Mouse (Mus musculus): ENCODE data around the gene Plcd1. TPM values are rescaled to one million over a fixed set of nuclear protein-coding genes. Genes with fewer than 3 reads are reported as not detected.

Plcd1 gene
- total RNA-seq, 2 experiments from 2014 or later: 11.5 to 12.1 TPM

DNA sequence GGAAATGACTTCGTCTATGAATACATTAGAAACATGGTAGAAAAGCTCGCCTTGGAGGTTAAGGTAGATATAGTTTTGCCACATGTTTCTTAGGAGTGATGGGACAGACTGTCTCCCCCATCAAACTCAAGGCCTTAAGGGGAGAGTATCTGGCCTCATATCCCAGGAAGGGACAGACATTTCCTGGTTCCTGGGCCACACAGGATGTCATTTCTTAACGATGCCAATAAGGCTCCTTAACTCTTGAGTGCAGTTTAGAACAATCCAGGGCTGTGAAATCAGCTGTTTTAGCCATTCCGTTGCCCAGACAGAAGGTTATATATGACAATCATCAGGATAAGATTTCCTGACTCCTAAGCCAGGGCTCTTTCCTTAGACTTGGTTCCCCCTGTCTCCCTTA is 62.3 kb downstream of the Plcd1 start:
- intact Hi-C loops (cut with DNase I): no loop called here
- no peak for DNase-seq (ENCODE audit: low spot score in 2 of 2)

DNA sequence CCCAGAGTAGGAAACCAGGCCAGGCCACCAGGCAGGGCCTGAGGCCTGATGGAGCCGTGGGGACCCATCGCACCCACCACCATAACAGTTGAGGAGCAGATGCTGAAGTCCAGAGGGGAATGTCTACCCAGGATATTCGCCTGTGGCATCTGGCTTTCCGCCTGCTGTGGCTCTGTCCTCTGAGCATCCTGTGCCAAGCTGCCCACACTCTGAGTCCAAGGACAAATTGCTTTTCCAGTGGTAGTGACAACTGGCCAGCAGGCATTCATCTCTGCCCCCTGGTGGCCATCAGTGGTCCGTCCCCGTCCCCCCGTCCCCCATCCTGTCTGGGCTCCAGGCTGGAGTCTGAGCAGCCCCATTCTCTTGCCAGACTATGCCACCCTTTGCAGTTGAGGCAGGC is 63.7 kb downstream of the Plcd1 start:
- intact Hi-C loops (cut with DNase I): loop anchor here (1.0 kb wide), 1 partner anchor 107 kb away; no protein-coding TSS in a partner anchor
- peak; percentile 58 to 76 for DNase-seq (ENCODE audit: low spot score in 2 of 2)

DNA sequence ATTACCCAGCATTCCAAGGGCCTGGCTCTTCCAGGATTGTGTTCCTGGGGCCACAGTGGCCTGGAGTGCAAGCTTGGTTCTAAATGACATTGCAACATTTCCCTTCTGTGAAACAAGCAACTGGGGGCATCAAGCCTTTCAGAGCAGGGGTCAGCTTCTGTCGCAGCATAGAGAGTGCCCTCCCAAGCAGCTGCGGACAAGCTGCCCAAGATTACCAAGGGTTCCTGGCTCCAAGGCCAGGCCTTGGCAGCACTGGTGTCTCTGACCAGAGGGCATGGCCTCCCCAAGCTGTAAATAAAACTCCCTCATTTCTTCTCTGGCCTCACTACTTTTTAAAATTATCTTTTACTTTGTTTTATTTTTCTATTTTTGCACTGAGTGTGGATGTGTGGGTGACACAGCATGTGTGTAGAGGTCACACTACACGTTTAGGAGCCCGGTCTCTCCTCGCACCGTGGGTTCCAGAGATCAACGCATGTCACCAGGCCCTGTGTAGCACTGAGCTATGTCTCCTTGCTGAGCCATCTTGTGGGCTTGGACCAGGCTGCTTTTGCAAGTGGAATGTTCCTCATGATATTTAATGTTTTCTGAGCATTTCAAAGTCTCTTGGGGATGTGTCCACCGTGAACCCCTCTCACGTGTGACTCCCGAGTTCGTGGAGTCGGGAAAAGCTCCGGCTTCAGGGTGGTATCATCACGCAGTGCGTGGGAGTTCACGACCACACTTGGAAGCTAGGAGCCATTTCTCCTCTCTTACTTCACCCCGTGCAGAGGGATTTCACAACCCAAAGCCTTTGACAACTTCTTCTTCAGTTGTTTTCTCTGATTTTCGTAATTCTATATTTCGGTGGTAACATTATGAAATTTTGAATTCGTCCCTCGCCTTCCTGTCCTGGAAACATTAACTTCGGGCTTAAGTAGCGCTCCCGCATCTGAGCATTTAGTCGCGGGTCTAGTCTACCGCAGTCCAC is 64.8 kb downstream of the Plcd1 start:
- intact Hi-C loops (cut with DNase I): loop anchor here (1.0 kb wide), 1 partner anchor 106 kb away; no protein-coding TSS in a partner anchor
- DNase-seq (ENCODE audit: low spot score in 2 of 2): no peak

- DNase-seq (ENCODE audit: low spot score in 2 of 2): no peak
- intact Hi-C loops (cut with DNase I): no loop called here
These were observed 66.0 kb downstream of the Plcd1 start for GRCm38 (mm10) chr9:119027337-119027736.

DNA sequence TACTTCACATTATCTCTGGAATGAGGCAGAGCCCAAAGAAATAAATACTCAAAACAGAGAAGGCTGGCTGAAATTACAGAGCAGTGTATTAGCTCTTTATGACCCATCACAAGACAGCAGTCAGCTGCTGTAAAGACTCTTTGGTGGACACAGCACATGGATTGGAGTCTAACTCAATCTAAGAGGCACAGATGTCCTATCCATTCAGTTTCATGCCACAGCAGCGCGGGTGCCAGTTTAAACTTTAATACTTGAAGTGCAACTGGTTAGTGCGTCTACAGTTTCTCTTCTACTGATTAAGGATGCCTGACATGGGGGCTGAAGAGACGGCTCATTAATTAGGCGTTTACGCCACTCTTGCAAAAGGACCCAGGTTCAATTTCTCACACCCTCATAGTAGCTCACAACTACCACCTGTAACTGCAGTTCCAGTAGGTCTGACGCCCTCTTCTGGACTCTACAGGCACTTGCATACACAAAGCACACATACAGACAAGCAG is 67.4 kb downstream of the Plcd1 start:
- DNase-seq (ENCODE audit: low spot score in 2 of 2): no peak
- intact Hi-C loops (cut with DNase I): no loop called here

- DNase-seq (ENCODE audit: low spot score in 2 of 2): no peak
- intact Hi-C loops (cut with DNase I): no loop called here
These were observed 68.0 kb downstream of the Plcd1 start for GRCm38 (mm10) chr9:119025263-119025662.

DNA sequence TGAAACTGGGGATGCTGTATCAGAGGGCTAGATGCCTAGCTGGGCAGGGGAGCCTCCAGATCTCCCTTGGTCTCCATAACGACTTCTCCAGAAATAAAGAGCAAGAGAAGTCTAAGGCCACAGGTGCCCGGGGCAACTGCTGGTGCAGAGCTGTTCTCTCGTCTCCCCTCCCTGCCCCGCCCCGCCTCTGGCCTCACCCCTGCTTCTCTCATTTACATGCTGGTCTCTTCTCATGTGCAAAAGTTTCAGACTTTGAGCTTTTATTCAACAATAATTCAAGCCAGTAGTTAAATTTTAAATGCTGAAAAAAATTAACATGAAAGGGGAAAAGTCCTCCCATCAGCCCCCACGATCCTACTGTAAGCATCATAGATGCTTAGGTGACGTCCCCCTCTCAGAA is 71.6 kb downstream of the Plcd1 start:
- DNase-seq (ENCODE audit: low spot score in 2 of 2): no peak
- intact Hi-C loops (cut with DNase I): no loop called here

Small RNAs within 50 kb of the gene (microRNA-seq; reads per million reads assigned to microRNA genes)
- 2.4 to 18.2 reads per million in 2 experiments for gene Mir26a-1

Other genes with a start within 250 kb of the Plcd1 start
- 10 to 100 TPM; 31.5 to 36.6 TPM for gene Ctdspl, start 167.0 kb downstream of the Plcd1 start, total RNA-seq (2021)
- gene Vill, start 40.7 kb downstream of the Plcd1 start, total RNA-seq (2021): 1 to 10 TPM; 3.2 to 4.5 TPM
- 1 to 10 TPM; 1.8 to 3.1 TPM for gene Dlec1, start 9.0 kb upstream of the Plcd1 start, total RNA-seq (2021)
- gene Acaa1b, start 63.6 kb upstream of the Plcd1 start, total RNA-seq (2021): 1 to 10 TPM; 1.2 to 2.2 TPM
- not detected for gene Gm47289, start 65.7 kb upstream of the Plcd1 start, total RNA-seq (2021)
- under 1 TPM in 1 of 2 experiments, not detected in 1; 0.19 TPM for gene Slc22a13, start 115.6 kb upstream of the Plcd1 start, total RNA-seq (2021)
- gene Oxsr1, start 228.9 kb upstream of the Plcd1 start, total RNA-seq (2021): 10 to 100 TPM; 33.2 to 36.4 TPM
- gene Acaa1a, start 246.2 kb upstream of the Plcd1 start, total RNA-seq (2021): 10 to 100 TPM; 67.2 to 73.8 TPM
- 1 to 10 TPM; 5.5 to 5.8 TPM for gene Myd88, start 247.9 kb upstream of the Plcd1 start, total RNA-seq (2021)